Mouse (Mus musculus) erythroblast, embryonic 14.5 days (primary cell): ENCODE results near the gene Fam117b.

ENCODE experiments used
- GATA1 ChIP-seq: IDR thresholded peaks from 2 replicates; pipeline ENCODE4 v1.6.1; 2012; ENCODE audit warnings: low read length, inconsistent platforms, mixed read lengths
- TAL1 ChIP-seq: IDR thresholded peaks from 3 replicates; pipeline ENCODE4 v1.6.1; 2012; ENCODE audit warnings: low read length, inconsistent platforms, mixed read lengths

DNA sequence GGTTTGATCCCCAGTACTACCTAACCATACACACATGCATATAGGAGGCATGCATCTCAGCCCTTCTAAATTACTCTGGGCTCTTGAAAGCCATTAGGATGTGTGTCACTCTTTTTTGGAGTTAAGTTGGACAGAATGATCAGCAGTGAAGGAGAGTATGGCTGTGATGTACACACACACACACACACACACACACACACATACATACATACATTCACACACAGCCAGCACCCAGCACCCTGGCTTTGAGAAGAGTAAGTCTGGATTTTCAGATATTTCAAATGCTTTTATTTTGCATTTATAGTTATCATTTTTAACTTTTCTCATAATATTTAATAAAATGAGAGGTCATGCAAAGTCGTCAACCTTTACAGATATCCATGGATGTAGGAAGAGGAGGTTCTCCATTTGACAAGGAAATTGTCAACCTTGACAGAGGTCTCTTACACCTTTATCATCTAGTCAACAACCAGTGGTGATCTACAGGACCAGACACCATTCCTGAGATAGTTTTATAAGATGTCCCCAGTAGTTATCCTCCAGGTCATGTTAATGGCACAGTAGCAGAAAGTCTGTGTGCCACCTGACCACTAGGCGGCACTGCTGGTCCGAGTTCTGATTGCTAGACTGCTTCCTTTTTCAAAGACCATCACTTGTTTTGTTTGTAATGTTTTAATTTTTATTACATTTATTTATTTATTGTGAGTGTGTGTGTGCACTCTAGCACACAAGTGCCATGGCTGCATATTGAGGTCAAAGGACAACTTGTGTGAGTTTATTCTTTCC, 29.3 kb upstream of the Fam117b start:
- TF ChIP-seq GATA1 (no peak), TAL1 (no peak)
